Mouse (Mus musculus) embryonic fibroblast, embryonic 13.5 days (primary cell): ENCODE measurements around the gene Cdh24. TPM values are rescaled to one million over a fixed set of nuclear protein-coding genes. Genes with fewer than 3 reads are reported as not detected.

ENCODE experiments used
- H3K27ac ChIP-seq: 2 replicates; pipeline ENCODE4 v1.5.1; 2012; ENCODE audit warnings: low read length, control low read depth, inconsistent platforms; ENCODE audit not compliant: insufficient read depth
- H3K4me1 ChIP-seq: 2 replicates; pipeline ENCODE4 v1.6.1; 2011; ENCODE audit warnings: low read length; ENCODE audit not compliant: control insufficient read depth, insufficient read depth
- H3K4me3 ChIP-seq: 2 replicates; pipeline ENCODE4 v1.5.1; 2011; ENCODE audit warnings: mild to moderate bottlenecking, control low read depth, low read length; ENCODE audit not compliant: insufficient read depth
- CTCF ChIP-seq: IDR thresholded peaks from 2 replicates; pipeline ENCODE4 v1.5.1; 2011; ENCODE audit warnings: mild to moderate bottlenecking, control low read depth, low read length, moderate library complexity, borderline replicate concordance; ENCODE audit not compliant: insufficient read depth
- POLR2A ChIP-seq: IDR thresholded peaks from 2 replicates; pipeline ENCODE4 v1.6.1; 2011; ENCODE audit warnings: low read depth, mild to moderate bottlenecking, control low read depth, low read length, moderate library complexity
- polyA plus RNA-seq: library from polyadenylated mRNA; stranded (reverse); fragments of >200 nt; gene quantifications from 2 replicates; pipeline ENCODE4 v1.2.4, GENCODE M21; 2011; ENCODE audit warnings: low read depth; ENCODE audit not compliant: missing spikeins, insufficient read length

Gene Cdh24
- polyA plus RNA-seq, 1 experiment: 5.3 TPM

GRCm38 (mm10) chr14:54644294-54644693 is 3.1 kb upstream of the Cdh24 start:
- TF ChIP-seq CTCF (no peak), POLR2A (no peak)
- peaks cover 8% of the 10 kb centered on the region; the same call in 1 of the 2 replicates for H3K4me1 ChIP-seq
- no peak overlapping the region for H3K27ac ChIP-seq
- no peak overlapping the region for H3K4me3 ChIP-seq

GRCm38 (mm10) chr14:54643011-54643410 is 1.8 kb upstream of the Cdh24 start:
- Histone ChIP-seq H3K4me3 (no peak overlapping the region), H3K27ac (no peak overlapping the region), H3K4me1 (peaks cover 8% of the 10 kb centered on the region; the same call in 1 of the 2 replicates)
- TF ChIP-seq CTCF (no peak), POLR2A (no peak)

GRCm38 (mm10) chr14:54642224-54642944 is 1.2 kb upstream of the Cdh24 start:
- no peak for TF ChIP-seq CTCF
- no peak for TF ChIP-seq POLR2A
- peaks cover 8% of the 10 kb centered on the region; the same call in 1 of the 2 replicates for H3K4me1 ChIP-seq
- no peak overlapping the region for H3K4me3 ChIP-seq
- no peak overlapping the region for H3K27ac ChIP-seq

GRCm38 (mm10) chr14:54640946-54641304 is 239 bp downstream of the Cdh24 start, which contains the start of gene Gm17606:
Gm17606 (plus strand) TSS chr14:54640952.
- H3K4me1 ChIP-seq: peaks cover 8% of the 10 kb centered on the region; the same call in 1 of the 2 replicates
- H3K27ac ChIP-seq: no peak within 1 kb of the TSS
- TF ChIP-seq POLR2A (no peak), CTCF (no peak)
- peak within 1 kb of the TSS; percentile 46 for H3K4me3 ChIP-seq

GRCm38 (mm10) chr14:54640121-54640520 is 1.0 kb downstream of the Cdh24 start:
- Histone ChIP-seq H3K4me3 (no peak overlapping the region), H3K4me1 (peaks cover 8% of the 10 kb centered on the region; the same call in 1 of the 2 replicates), H3K27ac (no peak overlapping the region)
- TF ChIP-seq POLR2A (no peak), CTCF (no peak)

- Histone ChIP-seq H3K4me1 (peaks cover 4% of the 10 kb centered on the region; the same call in 1 of the 2 replicates), H3K4me3 (no peak overlapping the region), H3K27ac (no peak overlapping the region)
- TF ChIP-seq CTCF: no peak
- TF ChIP-seq POLR2A: no peak
Observed at GRCm38 (mm10) chr14:54638210-54638609, 3.0 kb downstream of the Cdh24 start.

- TF ChIP-seq POLR2A (no peak), CTCF (peak; percentile 82; the same call in 1 of the 2 replicates)
- Histone ChIP-seq H3K4me3 (no peak overlapping the region), H3K4me1 (peaks cover 4% of the 10 kb centered on the region; the same call in 1 of the 2 replicates), H3K27ac (no peak overlapping the region)
Observed at GRCm38 (mm10) chr14:54636954-54637353, 4.2 kb downstream of the Cdh24 start.

GRCm38 (mm10) chr14:54634182-54634581 is 7.0 kb downstream of the Cdh24 start:
- Histone ChIP-seq H3K4me1 (no peaks in the 10 kb centered on the region), H3K4me3 (no peak overlapping the region), H3K27ac (no peak overlapping the region)
- TF ChIP-seq POLR2A (no peak), CTCF (no peak)

GRCm38 (mm10) chr14:54632252-54632651 is 8.9 kb downstream of the Cdh24 start:
- Histone ChIP-seq H3K4me1 (no peaks in the 10 kb centered on the region), H3K4me3 (no peak overlapping the region), H3K27ac (no peak overlapping the region)
- no peak for TF ChIP-seq POLR2A
- no peak for TF ChIP-seq CTCF

GRCm38 (mm10) chr14:54631240-54631599 is 9.9 kb downstream of the Cdh24 start:
- no peak overlapping the region for H3K27ac ChIP-seq
- no peaks in the 10 kb centered on the region for H3K4me1 ChIP-seq
- no peak overlapping the region for H3K4me3 ChIP-seq
- TF ChIP-seq CTCF (no peak), POLR2A (no peak)
